Mouse (Mus musculus) forebrain, embryonic 10.5 days (tissue): Measurements from ENCODE around the gene Mpzl3. TPM values are rescaled to one million over a fixed set of nuclear protein-coding genes. Genes with fewer than 3 reads are reported as not detected.

Experiments used
- DNase-seq: peaks from one replicate; pipeline ENCODE4 v3.0.0-alpha.2; 2017; ENCODE audit warnings: low spot score; ENCODE audit errors: extremely low spot score
- H3K27ac ChIP-seq: fragments of 300-500 bp; sonication (generic); 2 replicates; pipeline ENCODE4 v1.5.1; 2016; ENCODE audit warnings: mild to moderate bottlenecking
- H3K27me3 ChIP-seq: fragments of 300-500 bp; sonication (generic); 2 replicates; pipeline ENCODE4 v1.6.1; 2016; ENCODE audit warnings: mild to moderate bottlenecking; ENCODE audit not compliant: poor library complexity, severe bottlenecking
- H3K36me3 ChIP-seq: fragments of 300-500 bp; sonication (generic); replicated peaks from 2 replicates; pipeline ENCODE4 v1.6.1; 2016; ENCODE audit warnings: mild to moderate bottlenecking, moderate library complexity
- H3K4me1 ChIP-seq: fragments of 300-500 bp; sonication (generic); 2 replicates; pipeline ENCODE4 v1.6.1; 2016
- H3K4me3 ChIP-seq: fragments of 300-500 bp; sonication (generic); 2 replicates; pipeline ENCODE4 v1.5.1; 2016; ENCODE audit warnings: mild to moderate bottlenecking, moderate library complexity
- H3K9me3 ChIP-seq: fragments of 300-500 bp; sonication (generic); 2 replicates; pipeline ENCODE4 v1.6.1; 2016; ENCODE audit warnings: mild to moderate bottlenecking, moderate library complexity
- WGBS: fragments of 180-500 bp; shearing (Covaris S2); methylation state at CpG from one replicate; pipeline ENCODE4 v1.1.7; 2016; 5-methylcytosine and 5-hydroxymethylcytosine counted together
- polyA plus RNA-seq: library from polyadenylated mRNA; unstranded; fragments of >200 nt; fragmentation: Nextera tagmentation; extraction: Ambion mirVana; gene quantifications from 2 replicates; pipeline ENCODE4 v1.2.1, GENCODE M21; 2016

Gene Mpzl3
- polyA plus RNA-seq, 1 experiment from 2014 or later = 2.3 TPM

GRCm38 (mm10) chr9:45119316-45119953, 64.4 kb downstream of the Mpzl3 start:
- H3K27ac ChIP-seq = no peak overlapping the region
- 93% methylated on average over 8 of the region's 8 CpGs for WGBS
- H3K4me3 ChIP-seq = peak overlapping the region; percentile 69; the same call in 1 of the 2 replicates

GRCm38 (mm10) chr9:45119954-45120530, 65.1 kb downstream of the Mpzl3 start:
- no peak for DNase-seq
- H3K4me3 ChIP-seq = no peak overlapping the region
- 89% methylated on average over 14 of the region's 14 CpGs for WGBS
- no peaks in the 10 kb centered on the region for H3K9me3 ChIP-seq
- H3K27ac ChIP-seq = no peak overlapping the region
- no peaks in the 10 kb centered on the region for H3K36me3 ChIP-seq
- H3K27me3 ChIP-seq = peaks cover 66% of the 10 kb centered on the region
- H3K4me1 ChIP-seq = peaks cover 44% of the 10 kb centered on the region

More at GRCm38 (mm10) chr9:45119316-45119953, 64.4 kb downstream of the Mpzl3 start:
- H3K4me1 ChIP-seq = peaks cover 44% of the 10 kb centered on the region
- H3K36me3 ChIP-seq = no peaks in the 10 kb centered on the region
- no peak for DNase-seq
- H3K27me3 ChIP-seq = peaks cover 69% of the 10 kb centered on the region
- H3K9me3 ChIP-seq = no peaks in the 10 kb centered on the region

GRCm38 (mm10) chr9:45120567-45120966, 65.6 kb downstream of the Mpzl3 start:
- WGBS = 90% methylated on average over 6 of the region's 6 CpGs
- Histone ChIP-seq H3K27ac (no peak overlapping the region), H3K4me3 (no peak overlapping the region), H3K4me1 (peaks cover 40% of the 10 kb centered on the region), H3K27me3 (peaks cover 64% of the 10 kb centered on the region), H3K9me3 (no peaks in the 10 kb centered on the region), H3K36me3 (0 out of 2 replicates have a peak, but pooled peaks cover 3% of the 10 kb centered on the region)
- no peak for DNase-seq

GRCm38 (mm10) chr9:45121001-45121400, 66.0 kb downstream of the Mpzl3 start:
- peaks cover 36% of the 10 kb centered on the region for H3K4me1 ChIP-seq
- H3K36me3 ChIP-seq = 0 out of 2 replicates have a peak, but pooled peaks cover 4% of the 10 kb centered on the region
- 61% methylated on average over 6 of the region's 6 CpGs for WGBS
- DNase-seq = no peak
- H3K9me3 ChIP-seq = no peaks in the 10 kb centered on the region
- H3K27me3 ChIP-seq = peaks cover 60% of the 10 kb centered on the region
- H3K27ac ChIP-seq = no peak overlapping the region
- H3K4me3 ChIP-seq = no peak overlapping the region

- 5% methylated on average over 10 of the region's 10 CpGs for WGBS
- peak; percentile 75 for DNase-seq
- Histone ChIP-seq H3K9me3 (no peaks in the 10 kb centered on the region), H3K36me3 (0 out of 2 replicates have a peak, but pooled peaks cover 4% of the 10 kb centered on the region), H3K27ac (peak overlapping the region; percentile 52; the same call in 1 of the 2 replicates), H3K27me3 (peaks cover 52% of the 10 kb centered on the region), H3K4me1 (peaks cover 32% of the 10 kb centered on the region), H3K4me3 (peak overlapping the region; percentile 22)
Measured at GRCm38 (mm10) chr9:45121769-45122168, 66.8 kb downstream of the Mpzl3 start.

- no peak for DNase-seq
- Histone ChIP-seq H3K27me3 (peaks cover 47% of the 10 kb centered on the region), H3K36me3 (0 out of 2 replicates have a peak, but pooled peaks cover 4% of the 10 kb centered on the region), H3K4me3 (peak overlapping the region; percentile 22), H3K27ac (peak overlapping the region; percentile 52; the same call in 1 of the 2 replicates), H3K9me3 (no peaks in the 10 kb centered on the region), H3K4me1 (peaks cover 32% of the 10 kb centered on the region)
- WGBS = 21% methylated on average over 9 of the region's 9 CpGs
Measured at GRCm38 (mm10) chr9:45122209-45122761, 67.3 kb downstream of the Mpzl3 start.

GRCm38 (mm10) chr9:45125211-45125610, 70.2 kb downstream of the Mpzl3 start:
- DNase-seq = no peak
- Histone ChIP-seq H3K27me3 (peaks cover 38% of the 10 kb centered on the region), H3K9me3 (no peaks in the 10 kb centered on the region), H3K36me3 (0 out of 2 replicates have a peak, but pooled peaks cover 4% of the 10 kb centered on the region), H3K4me1 (peaks cover 24% of the 10 kb centered on the region), H3K27ac (no peak overlapping the region), H3K4me3 (no peak overlapping the region)
- WGBS = 92% methylated on average over 14 of the region's 14 CpGs

GRCm38 (mm10) chr9:45126941-45127340, 72.0 kb downstream of the Mpzl3 start:
- peaks cover 24% of the 10 kb centered on the region for H3K27me3 ChIP-seq
- no peaks in the 10 kb centered on the region for H3K9me3 ChIP-seq
- peaks cover 18% of the 10 kb centered on the region for H3K4me1 ChIP-seq
- WGBS = 52% methylated on average over 7 of the region's 7 CpGs
- H3K36me3 ChIP-seq = 0 out of 2 replicates have a peak, but pooled peaks cover 4% of the 10 kb centered on the region
- no peak overlapping the region for H3K27ac ChIP-seq
- H3K4me3 ChIP-seq = no peak overlapping the region
- DNase-seq = no peak

Other genes with a start within 250 kb of the Mpzl3 start
- gene Kmt2a, start 173.9 kb upstream of the Mpzl3 start, polyA plus RNA-seq = 10.3 and 10.8 TPM in 2 replicates
- 509 and 532 TPM in 2 replicates for gene Atp5l, start 134.4 kb upstream of the Mpzl3 start, polyA plus RNA-seq
- gene Ube4a, start 89.6 kb upstream of the Mpzl3 start, polyA plus RNA-seq = 23.8 and 24.8 TPM in 2 replicates
- not detected in 2 replicates for gene Cd3g, start 74.8 kb upstream of the Mpzl3 start, polyA plus RNA-seq
- gene Cd3d, start 73.4 kb upstream of the Mpzl3 start, polyA plus RNA-seq = not detected in 2 replicates
- gene Cd3e, start 45.6 kb upstream of the Mpzl3 start, polyA plus RNA-seq = not detected in 2 replicates
- 3.2 and 3.5 TPM in 2 replicates for gene Mpzl2, start 15.4 kb upstream of the Mpzl3 start, polyA plus RNA-seq
- 0.52 and 0.54 TPM in 2 replicates for gene Jaml, start 24.0 kb downstream of the Mpzl3 start, polyA plus RNA-seq
- gene Scn2b, start 62.6 kb downstream of the Mpzl3 start, polyA plus RNA-seq = 3.6 and 4.5 TPM in 2 replicates
- gene Scn4b, start 83.2 kb downstream of the Mpzl3 start, polyA plus RNA-seq = 0.25 and 0.41 TPM in 2 replicates
- gene BC049352, start 126.8 kb downstream of the Mpzl3 start, polyA plus RNA-seq = not detected in 2 replicates
- gene Tmprss4, start 148.9 kb downstream of the Mpzl3 start, polyA plus RNA-seq = 0.19 TPM in 1 of 2 replicates, not detected in the other
- gene Il10ra, start 214.0 kb downstream of the Mpzl3 start, polyA plus RNA-seq = 0.42 and 0.50 TPM in 2 replicates